Mouse (Mus musculus): ENCODE data around the gene Gm9999. TPM values are rescaled to one million over a fixed set of nuclear protein-coding genes. Genes with fewer than 3 reads are reported as not detected.
"Not testable (repeated sequence)": the region's sequence is repeated elsewhere in the genome, so short reads cannot be mapped to it uniquely, and the experiment has no call there.

Gene Gm9999
- polyA plus RNA-seq, 1 experiment from 2014 or later: not detected

- H3K4me1 ChIP-seq (replicated peaks): peaks cover 11% of the 10 kb centered on the region; the same call in 1 of the 2 replicates
- H3K4me2 ChIP-seq: no peak overlapping the region
- 81% methylated on average over 11 of the region's 11 CpGs for WGBS (ENCODE audit: insufficient replicate concordance)
These were observed 7.9 kb upstream of the Gm9999 start for GRCm38 (mm10) chr7:46975456-46975855.

GRCm38 (mm10) chr7:46985718-46986505 lies 2.5 kb downstream of the Gm9999 start:
- ATAC-seq (ENCODE audit: low read depth) (peak; percentile 37; the same call in 1 of the 2 replicates), DNase-seq (no peak)
- Histone ChIP-seq H3K9ac (no peak overlapping the region), H3K4me1 (replicated peaks) (peaks cover 33% of the 10 kb centered on the region), H3K27ac (no peak overlapping the region), H3K4me3 (replicated peaks) (no peak overlapping the region), H3K4me2 (no peak overlapping the region), H3K36me3 (peaks cover 8% of the 10 kb centered on the region), H3K9me3 (replicated peaks) (no peaks in the 10 kb centered on the region), H3K27me3 (0 out of 2 replicates have a peak, but pooled peaks cover 6% of the 10 kb centered on the region)
- 55% methylated on average over 8 of the region's 8 CpGs for WGBS (ENCODE audit: insufficient replicate concordance)

More at GRCm38 (mm10) chr7:46975456-46975855, 7.9 kb upstream of the Gm9999 start:
- ATAC-seq (ENCODE audit: low read depth): no peak
- no peak for DNase-seq
- no peaks in the 10 kb centered on the region for H3K27me3 ChIP-seq
- no peak overlapping the region for H3K4me3 ChIP-seq (replicated peaks)
- H3K9me3 ChIP-seq (replicated peaks): no peaks in the 10 kb centered on the region
- H3K36me3 ChIP-seq: no peaks in the 10 kb centered on the region
- H3K9ac ChIP-seq: no peak overlapping the region
- H3K27ac ChIP-seq: no peak overlapping the region

- H3K36me3 ChIP-seq: peaks cover 14% of the 10 kb centered on the region
- DNase-seq (no peak), ATAC-seq (ENCODE audit: low read depth) (no peak)
- H3K4me1 ChIP-seq (replicated peaks): peaks cover 33% of the 10 kb centered on the region
- H3K4me3 ChIP-seq (replicated peaks): no peak overlapping the region
- H3K27me3 ChIP-seq: 0 out of 2 replicates have a peak, but pooled peaks cover 6% of the 10 kb centered on the region
- no peak overlapping the region for H3K27ac ChIP-seq
- H3K9me3 ChIP-seq (replicated peaks): no peaks in the 10 kb centered on the region
- 72% methylated on average over 5 of the region's 5 CpGs for WGBS (ENCODE audit: insufficient replicate concordance)
- no peak overlapping the region for H3K4me2 ChIP-seq
- H3K9ac ChIP-seq: no peak overlapping the region
These were observed 3.3 kb downstream of the Gm9999 start for GRCm38 (mm10) chr7:46986646-46987045.

GRCm38 (mm10) chr7:46987073-46987472 lies 3.7 kb downstream of the Gm9999 start:
- Histone ChIP-seq H3K9ac (no peak overlapping the region), H3K36me3 (peaks cover 18% of the 10 kb centered on the region), H3K4me3 (replicated peaks) (no peak overlapping the region), H3K4me2 (no peak overlapping the region), H3K9me3 (replicated peaks) (no peaks in the 10 kb centered on the region), H3K4me1 (replicated peaks) (peaks cover 33% of the 10 kb centered on the region), H3K27me3 (0 out of 2 replicates have a peak, but pooled peaks cover 6% of the 10 kb centered on the region), H3K27ac (no peak overlapping the region)
- DNase-seq (no peak), ATAC-seq (ENCODE audit: low read depth) (no peak)
- 54% methylated on average over 2 of the region's 2 CpGs for WGBS (ENCODE audit: insufficient replicate concordance)

- not testable (repeated sequence) for H3K4me2 ChIP-seq; H3K27ac ChIP-seq; H3K27me3 ChIP-seq; H3K9me3 ChIP-seq (replicated peaks); H3K9ac ChIP-seq; H3K4me3 ChIP-seq (replicated peaks); DNase-seq
- Histone ChIP-seq H3K4me1 (replicated peaks) (peaks cover 37% of the 10 kb centered on the region), H3K36me3 (peaks cover 39% of the 10 kb centered on the region)
- 37% methylated on average over 4 of the region's 4 CpGs for WGBS (ENCODE audit: insufficient replicate concordance)
- ATAC-seq (ENCODE audit: low read depth): peak; percentile 90
These were observed 6.0 kb downstream of the Gm9999 start for GRCm38 (mm10) chr7:46989387-46989786.

GRCm38 (mm10) chr7:46993079-46993478 lies 9.7 kb downstream of the Gm9999 start:
- H3K9ac ChIP-seq: no peak overlapping the region
- no peak overlapping the region for H3K27ac ChIP-seq
- no peak overlapping the region for H3K4me3 ChIP-seq (replicated peaks)
- H3K36me3 ChIP-seq: peaks cover 71% of the 10 kb centered on the region
- no peak for ATAC-seq (ENCODE audit: low read depth)
- H3K4me2 ChIP-seq: no peak overlapping the region
- 78% methylated on average over 8 of the region's 8 CpGs for WGBS (ENCODE audit: insufficient replicate concordance)
- H3K9me3 ChIP-seq (replicated peaks): no peaks in the 10 kb centered on the region
- no peak for DNase-seq
- H3K4me1 ChIP-seq (replicated peaks): peaks cover 55% of the 10 kb centered on the region
- no peaks in the 10 kb centered on the region for H3K27me3 ChIP-seq

- peak; percentile 36 for DNase-seq
- Histone ChIP-seq H3K4me3 (replicated peaks) (no peak overlapping the region), H3K4me1 (replicated peaks) (peaks cover 64% of the 10 kb centered on the region), H3K9ac (peak overlapping the region; percentile 4; the same call in 1 of the 2 replicates), H3K27me3 (no peaks in the 10 kb centered on the region), H3K36me3 (peaks cover 80% of the 10 kb centered on the region), H3K27ac (peak overlapping the region; percentile 35), H3K9me3 (replicated peaks) (no peaks in the 10 kb centered on the region), H3K4me2 (no peak overlapping the region)
- peak; percentile 64 for ATAC-seq (ENCODE audit: low read depth)
- WGBS (ENCODE audit: insufficient replicate concordance): 35% methylated on average over 3 of the region's 3 CpGs
These were observed 12.2 kb downstream of the Gm9999 start for GRCm38 (mm10) chr7:46995558-46995957.

GRCm38 (mm10) chr7:46997008-46997407 lies 13.6 kb downstream of the Gm9999 start:
- ATAC-seq (ENCODE audit: low read depth) (peak; percentile 91), DNase-seq (peak; percentile 70)
- H3K36me3 ChIP-seq: peaks cover 68% of the 10 kb centered on the region
- 41% methylated on average over 4 of the region's 4 CpGs for WGBS (ENCODE audit: insufficient replicate concordance)
- no peak overlapping the region for H3K4me3 ChIP-seq (replicated peaks)
- H3K9me3 ChIP-seq (replicated peaks): no peaks in the 10 kb centered on the region
- peak overlapping the region; percentile 87 for H3K27ac ChIP-seq
- no peaks in the 10 kb centered on the region for H3K27me3 ChIP-seq
- H3K4me1 ChIP-seq (replicated peaks): peaks cover 77% of the 10 kb centered on the region
- peak overlapping the region; percentile 17 for H3K4me2 ChIP-seq
- H3K9ac ChIP-seq: peak overlapping the region; percentile 38; the same call in 1 of the 2 replicates

GRCm38 (mm10) chr7:46997644-46998395 lies 14.4 kb downstream of the Gm9999 start:
- 0 out of 2 replicates have a peak overlapping the region, but pooled peaks have one; percentile 1 for H3K4me3 ChIP-seq (replicated peaks)
- peak overlapping the region; percentile 38 for H3K9ac ChIP-seq
- no peaks in the 10 kb centered on the region for H3K27me3 ChIP-seq
- DNase-seq (no peak), ATAC-seq (ENCODE audit: low read depth) (no peak)
- H3K4me2 ChIP-seq: peak overlapping the region; percentile 17; the same call in 1 of the 2 replicates
- H3K36me3 ChIP-seq: peaks cover 62% of the 10 kb centered on the region
- 79% methylated on average over 21 of the region's 21 CpGs for WGBS (ENCODE audit: insufficient replicate concordance)
- peak overlapping the region; percentile 87 for H3K27ac ChIP-seq
- no peaks in the 10 kb centered on the region for H3K9me3 ChIP-seq (replicated peaks)
- H3K4me1 ChIP-seq (replicated peaks): peaks cover 86% of the 10 kb centered on the region

GRCm38 (mm10) chr7:46998942-46999341 lies 15.6 kb downstream of the Gm9999 start:
- Histone ChIP-seq H3K27me3 (no peaks in the 10 kb centered on the region), H3K9me3 (replicated peaks) (no peaks in the 10 kb centered on the region), H3K4me2 (no peak overlapping the region), H3K9ac (no peak overlapping the region), H3K4me1 (replicated peaks) (peaks cover 96% of the 10 kb centered on the region), H3K36me3 (peaks cover 51% of the 10 kb centered on the region), H3K27ac (peak overlapping the region; percentile 87), H3K4me3 (replicated peaks) (no peak overlapping the region)
- ATAC-seq (ENCODE audit: low read depth) (no peak), DNase-seq (no peak)
- 79% methylated on average over 2 of the region's 2 CpGs for WGBS (ENCODE audit: insufficient replicate concordance)

GRCm38 (mm10) chr7:46999983-47000643 lies 16.7 kb downstream of the Gm9999 start:
- no peak for DNase-seq
- Histone ChIP-seq H3K27me3 (no peaks in the 10 kb centered on the region), H3K4me2 (no peak overlapping the region), H3K27ac (peak overlapping the region; percentile 87; the same call in 1 of the 2 replicates), H3K9ac (no peak overlapping the region), H3K4me1 (replicated peaks) (peaks cover 96% of the 10 kb centered on the region), H3K9me3 (replicated peaks) (no peaks in the 10 kb centered on the region), H3K4me3 (replicated peaks) (no peak overlapping the region), H3K36me3 (peaks cover 39% of the 10 kb centered on the region)
- WGBS (ENCODE audit: insufficient replicate concordance): 79% methylated on average over 8 of the region's 8 CpGs
- ATAC-seq (ENCODE audit: low read depth): no peak
